Mouse (Mus musculus) thymus, postnatal 25 days (tissue): Measurements from ENCODE around the gene Etv1.

Experiments used
- DNase-seq: peaks from one replicate; pipeline ENCODE4 v3.0.0; 2022

Etv1 gene

DNA sequence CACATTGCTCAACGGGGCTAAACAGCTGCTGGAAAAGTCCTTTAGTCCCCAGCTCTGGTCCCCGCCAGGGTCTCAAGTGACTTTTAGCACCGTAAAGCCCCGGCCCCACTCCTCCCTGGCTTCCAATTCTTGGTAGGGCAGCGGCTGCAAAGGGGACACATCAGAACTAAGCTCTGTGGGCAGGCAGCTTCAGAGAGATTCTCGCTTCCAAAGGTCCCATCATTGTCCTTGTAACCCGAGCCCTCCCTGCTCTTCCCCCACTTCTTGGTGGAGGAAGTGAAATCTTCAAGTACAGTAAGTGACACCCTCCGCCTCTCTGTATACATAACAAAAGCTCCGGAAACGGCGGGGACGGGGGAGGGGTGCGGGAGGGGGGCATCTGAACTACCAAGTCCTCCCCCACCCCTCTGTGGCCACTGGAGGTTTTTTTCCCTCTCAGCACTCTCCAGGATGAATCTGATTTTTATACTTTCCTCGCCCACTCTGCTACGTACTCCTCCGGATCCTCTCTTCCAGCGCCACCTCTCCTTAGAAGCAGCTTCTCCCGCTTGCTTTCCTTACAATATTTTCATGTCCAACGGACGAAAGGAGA, at the start of gene Etv1:
Etv1 (plus strand) TSS at position 195 of the 592 bp plus-strand sequence.
- peak; percentile 54 for DNase-seq

DNA sequence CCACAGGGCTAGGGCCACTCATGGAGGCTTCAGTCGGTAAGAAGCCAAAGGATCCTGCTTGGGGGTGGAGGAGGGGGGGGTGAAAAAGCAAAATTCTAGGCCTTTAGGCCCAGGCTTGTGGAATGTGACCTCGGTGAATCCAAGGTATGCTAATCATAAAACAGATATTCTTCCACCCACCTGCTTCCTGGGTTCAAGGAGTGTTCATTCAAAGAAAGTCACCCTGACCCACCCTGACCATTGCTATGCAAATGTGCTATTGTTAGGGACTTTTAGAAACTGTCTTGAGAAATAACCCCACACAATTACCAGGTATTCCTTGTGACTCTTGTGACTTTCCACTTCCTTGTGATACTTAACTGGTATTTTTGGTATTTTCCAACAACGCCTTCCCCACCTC, 49.5 kb upstream of the Etv1 start:
- no peak for DNase-seq

DNA sequence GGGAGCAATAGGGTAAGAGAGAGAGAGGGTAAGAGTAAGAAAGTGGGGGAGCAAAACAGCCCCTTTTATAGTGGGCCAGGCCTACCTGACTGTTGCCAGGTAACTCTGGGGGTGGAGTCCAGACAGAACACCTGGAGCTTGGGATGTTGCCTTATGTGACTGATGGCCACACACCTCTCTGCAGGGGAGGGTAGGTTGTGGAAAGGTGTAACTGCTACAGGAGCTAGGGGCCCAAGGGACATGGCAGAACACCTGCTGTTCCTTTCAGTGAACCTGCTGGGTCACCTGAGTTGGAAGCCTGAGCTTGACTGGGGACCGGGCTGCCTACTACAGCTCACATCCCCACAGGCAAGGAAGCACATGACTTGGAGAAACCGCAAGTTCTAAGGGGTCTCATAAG, 48.4 kb upstream of the Etv1 start:
- no peak for DNase-seq

DNA sequence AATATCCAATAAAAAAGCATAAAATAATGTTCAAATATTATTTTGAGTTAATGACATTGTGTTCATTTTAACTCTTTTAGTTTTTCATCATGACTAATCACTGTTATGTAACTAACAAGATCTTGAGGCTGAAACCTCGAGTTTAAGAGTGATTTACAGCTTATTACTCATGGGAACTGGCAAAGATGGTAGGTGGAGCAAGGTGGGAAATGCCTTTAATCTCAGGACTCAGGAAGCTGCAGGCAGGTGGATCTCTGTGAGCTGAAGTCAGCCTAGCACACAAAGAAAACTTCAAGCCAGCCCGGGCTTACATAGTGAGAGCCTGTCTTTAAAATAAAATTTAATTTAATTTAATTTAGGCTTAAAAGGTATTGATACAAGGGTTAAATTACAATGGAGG, 19.9 kb upstream of the Etv1 start:
- DNase-seq, result no peak

DNA sequence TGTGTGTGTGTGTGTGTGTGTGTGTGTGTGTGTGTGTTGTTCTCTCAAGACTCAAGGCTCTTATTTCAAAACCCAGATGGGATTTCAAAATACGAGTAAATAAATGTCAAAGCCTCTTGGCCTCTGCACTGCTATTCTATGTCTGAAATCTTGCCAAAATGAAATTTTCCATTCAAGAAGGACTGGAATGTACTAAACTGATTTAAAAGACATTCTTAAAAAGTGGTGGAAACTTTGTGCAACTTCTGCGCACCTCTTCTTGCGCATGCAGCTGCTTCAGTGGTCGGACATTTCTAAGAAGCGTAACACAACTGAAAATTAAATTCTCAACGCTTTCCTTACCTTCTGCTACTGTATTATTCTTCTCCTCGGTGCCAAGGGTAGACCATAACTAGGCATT, 1.9 kb upstream of the Etv1 start:
- DNase-seq, result no peak

DNA sequence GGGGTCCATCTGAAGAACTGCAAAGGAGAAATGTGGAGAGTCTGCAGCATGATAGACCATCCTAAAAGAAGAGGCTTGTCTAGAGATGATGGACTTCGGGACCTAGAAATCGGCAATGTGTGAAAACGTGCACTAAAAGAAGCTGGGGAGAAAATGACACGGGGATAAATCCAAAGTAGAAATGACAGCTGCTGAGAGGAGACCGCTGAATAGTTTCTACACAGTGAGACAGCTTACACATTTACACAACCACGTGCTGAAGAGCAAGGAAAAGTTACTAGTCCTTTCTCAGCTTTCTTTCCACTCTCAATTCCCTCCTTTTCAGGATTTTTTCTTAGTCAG, 1.3 kb upstream of the Etv1 start:
- DNase-seq, result no peak

DNA sequence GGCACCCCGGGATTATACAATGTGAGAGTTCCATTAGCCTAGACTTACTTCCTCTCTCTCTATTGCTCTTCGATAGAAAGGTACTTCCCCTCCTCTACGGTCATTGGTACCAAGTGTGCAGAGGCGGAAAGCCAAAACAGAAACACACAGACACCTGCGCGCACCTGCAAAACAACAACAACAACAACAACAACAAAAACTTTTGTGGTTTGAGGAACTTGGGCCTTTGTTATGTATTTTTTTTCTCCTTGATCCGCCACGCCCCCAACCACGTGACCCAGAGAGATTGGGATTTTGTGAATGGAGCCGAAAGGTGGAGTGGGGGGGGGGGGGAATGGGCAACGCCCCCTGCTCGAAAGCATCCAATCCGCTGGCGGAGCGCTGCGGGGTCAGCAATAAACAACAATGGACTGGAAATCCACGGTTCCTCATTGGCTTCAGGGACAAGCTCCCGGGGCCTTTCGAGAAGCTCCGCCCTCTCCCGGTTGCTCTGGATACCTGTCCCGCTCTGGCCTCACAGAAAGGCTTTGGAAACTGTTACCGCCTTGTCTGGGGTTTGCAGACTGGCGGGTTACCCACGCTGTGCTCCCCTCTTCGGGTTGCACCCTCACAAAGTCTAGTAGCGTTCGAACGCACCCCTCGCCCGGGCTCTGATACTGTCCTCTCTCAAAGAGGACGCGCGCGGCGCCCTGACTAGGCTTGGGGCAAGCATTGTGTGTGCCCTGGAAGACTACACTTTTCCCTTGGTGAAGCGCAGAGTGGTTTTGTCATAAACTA, 693 bp upstream of the Etv1 start:
- peak; percentile 67 for DNase-seq

DNA sequence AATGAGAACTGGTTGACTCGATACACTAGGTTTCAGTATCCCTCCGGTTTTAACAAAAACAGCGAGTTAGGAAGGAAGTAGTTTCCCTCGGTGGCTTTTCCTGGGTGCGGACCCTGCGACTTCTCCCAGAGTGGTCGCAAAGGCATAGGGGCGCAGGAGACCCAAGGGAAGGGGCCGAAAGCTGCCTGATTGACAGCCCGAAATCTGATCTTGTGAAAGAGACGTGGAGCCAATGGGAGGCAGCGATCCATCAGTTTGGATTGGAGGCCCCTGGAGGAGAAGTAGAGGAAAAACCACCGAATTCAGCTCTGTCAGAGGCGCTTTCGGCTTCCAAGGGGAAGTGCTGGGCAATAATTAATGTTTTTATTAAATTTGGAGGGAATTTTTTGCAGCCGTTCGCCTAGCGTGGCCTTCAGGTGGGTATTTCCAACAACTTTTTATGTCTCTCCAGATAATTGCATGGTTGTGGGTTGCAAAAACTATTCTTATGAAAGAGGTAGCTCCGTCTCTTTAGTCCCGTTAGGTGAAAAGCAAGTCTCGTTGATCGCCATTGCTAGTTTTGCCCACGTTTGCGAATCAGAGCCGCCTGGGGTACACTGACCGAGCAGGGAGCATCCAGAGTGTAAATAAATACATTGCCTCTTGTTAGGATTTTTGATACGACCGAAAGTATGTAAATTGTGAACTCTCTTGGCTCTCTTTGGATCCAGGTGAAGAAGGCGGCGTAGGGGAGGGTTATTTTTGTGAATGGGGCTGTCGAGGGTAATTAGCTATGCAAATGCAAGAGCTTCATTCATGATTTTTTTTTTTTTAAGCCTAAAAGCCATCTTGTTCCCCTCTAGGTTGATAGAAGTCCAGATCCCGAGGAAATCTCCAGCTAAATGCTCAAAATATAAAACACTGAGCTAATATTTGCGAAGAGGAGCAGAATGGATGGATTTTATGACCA, 1.1 kb downstream of the Etv1 start:
- peak; percentile 38 for DNase-seq

DNA sequence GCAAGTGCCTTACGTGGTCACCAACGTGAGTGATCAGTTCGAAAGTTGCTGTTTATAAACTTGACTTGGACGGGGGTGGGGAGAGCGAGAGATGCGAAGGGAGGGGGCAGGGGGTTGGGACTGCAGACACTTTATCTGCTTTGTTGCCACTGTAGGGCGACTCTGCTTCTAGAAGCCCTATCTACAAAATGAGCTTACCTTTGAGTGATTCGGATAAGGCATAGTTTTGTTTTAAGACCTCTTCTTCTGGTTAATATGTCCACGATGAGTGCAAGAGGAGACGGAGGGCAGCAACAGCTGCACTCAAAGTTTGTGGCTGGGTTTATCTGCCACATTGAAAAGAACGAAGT, 1.8 kb downstream of the Etv1 start:
- peak; percentile 14 for DNase-seq

DNA sequence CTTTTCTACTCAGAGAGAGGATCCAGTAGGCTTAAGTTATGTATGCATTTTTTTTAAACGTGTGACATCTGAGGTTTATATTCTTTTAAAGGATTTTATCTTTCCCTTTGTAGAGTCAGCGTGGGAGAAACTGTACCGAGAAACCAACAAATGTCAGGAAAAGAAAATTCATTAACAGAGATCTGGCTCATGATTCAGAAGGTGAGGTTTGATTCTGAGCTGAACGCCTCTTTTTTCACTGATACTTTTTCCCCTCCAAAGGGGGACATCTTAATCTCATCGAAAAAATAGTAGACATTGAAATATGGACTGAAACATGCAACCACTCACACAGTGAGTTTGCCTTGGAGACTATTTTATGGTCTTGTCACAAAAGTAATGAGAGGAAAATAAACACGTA, 2.5 kb downstream of the Etv1 start:
- DNase-seq, result no peak

DNA sequence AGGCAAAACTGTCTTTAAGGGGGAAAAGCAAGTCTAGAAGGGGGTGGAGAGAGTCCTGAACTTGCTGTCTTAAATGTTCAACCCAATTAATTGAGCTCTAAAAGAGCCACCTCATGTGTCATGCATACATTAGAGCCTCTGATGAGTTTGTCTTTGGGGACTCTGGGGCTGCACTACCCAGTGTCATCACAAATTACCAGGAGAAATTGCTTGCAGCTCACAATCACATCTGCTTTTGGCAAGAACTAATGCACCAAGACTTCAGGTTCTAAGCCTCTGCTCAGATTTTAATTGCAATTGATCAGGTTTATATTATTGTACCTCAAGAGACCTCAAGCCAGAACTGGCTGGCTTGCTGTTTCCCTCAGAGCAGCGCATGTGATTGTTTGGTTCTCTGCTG, 4.1 kb downstream of the Etv1 start:
- no peak for DNase-seq

DNA sequence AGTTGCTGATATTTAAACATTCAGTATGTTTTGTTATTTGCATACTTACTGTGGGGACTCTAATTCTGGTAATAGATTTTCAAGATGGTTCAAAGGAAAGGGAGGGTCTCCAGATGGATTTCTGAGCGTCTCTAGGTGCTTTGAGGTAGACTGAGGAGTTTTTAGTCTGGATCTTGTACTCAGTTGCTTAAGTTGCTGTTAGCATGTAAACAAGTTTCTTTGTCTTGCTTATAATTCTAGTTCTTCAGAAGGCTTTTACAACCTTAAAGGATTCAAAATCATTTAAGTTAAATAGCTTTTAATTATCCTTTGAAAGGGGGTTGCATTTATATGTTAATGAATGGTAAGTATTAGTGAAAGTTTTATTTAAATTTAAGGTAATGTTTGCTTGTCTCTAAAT, 5.0 kb downstream of the Etv1 start:
- DNase-seq, result no peak

DNA sequence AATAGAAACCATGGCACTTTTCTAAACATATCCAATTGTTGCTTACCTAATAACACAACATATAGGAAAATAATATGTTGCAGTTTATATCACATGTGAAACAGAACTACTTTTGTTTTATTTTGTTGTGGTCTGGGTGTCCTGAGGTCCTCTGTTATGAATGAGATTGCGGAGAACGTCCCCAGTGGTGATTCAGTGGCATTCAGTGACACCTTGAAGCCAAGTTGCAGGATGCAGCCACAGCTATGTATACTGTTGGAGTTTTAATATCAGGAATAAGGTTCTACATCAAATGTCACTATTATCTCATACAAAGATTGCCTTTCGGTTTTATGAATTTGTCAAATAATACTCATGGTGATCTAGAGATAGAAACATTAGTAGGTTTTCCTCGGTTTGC, 7.4 kb downstream of the Etv1 start:
- DNase-seq, result no peak

DNA sequence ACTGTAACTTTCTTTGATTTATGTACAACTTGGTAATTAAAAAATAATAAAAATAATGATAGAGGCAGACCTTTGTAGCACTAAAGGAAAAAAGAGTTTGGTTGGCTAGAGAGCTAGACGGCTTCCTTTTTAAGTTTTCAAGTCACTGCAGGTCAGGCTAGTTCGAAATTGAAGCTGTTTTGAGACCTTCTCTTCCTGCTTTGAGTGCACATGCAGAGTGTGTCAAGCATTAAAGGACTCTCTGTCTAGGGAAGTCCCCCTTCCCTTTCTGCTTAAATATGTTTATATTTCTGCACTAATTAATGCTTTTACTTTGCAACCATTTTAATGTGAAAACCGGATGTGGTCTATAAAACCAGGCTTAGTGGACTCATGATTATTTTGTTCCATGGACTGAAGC, 8.5 kb downstream of the Etv1 start:
- DNase-seq, result no peak

DNA sequence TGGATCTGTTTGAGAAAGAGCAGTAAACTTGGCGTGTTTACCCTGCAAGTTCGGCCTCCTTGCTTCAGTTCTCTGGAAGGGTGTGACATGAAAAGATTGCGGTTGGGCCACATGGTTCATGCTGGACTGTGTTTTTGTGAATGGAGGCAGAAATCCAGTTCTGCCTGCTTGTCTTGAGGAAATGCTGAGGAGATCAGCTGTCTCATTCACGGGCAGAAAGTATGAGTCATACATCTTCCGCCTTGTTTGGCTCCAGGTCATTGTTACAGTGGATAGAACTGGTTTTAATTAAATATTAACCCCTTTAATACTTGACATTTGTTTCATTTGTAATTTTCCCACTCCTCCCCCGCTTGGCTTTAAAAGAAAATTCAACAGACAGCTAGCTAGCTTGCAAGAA, 9.4 kb downstream of the Etv1 start:
- no peak for DNase-seq

DNA sequence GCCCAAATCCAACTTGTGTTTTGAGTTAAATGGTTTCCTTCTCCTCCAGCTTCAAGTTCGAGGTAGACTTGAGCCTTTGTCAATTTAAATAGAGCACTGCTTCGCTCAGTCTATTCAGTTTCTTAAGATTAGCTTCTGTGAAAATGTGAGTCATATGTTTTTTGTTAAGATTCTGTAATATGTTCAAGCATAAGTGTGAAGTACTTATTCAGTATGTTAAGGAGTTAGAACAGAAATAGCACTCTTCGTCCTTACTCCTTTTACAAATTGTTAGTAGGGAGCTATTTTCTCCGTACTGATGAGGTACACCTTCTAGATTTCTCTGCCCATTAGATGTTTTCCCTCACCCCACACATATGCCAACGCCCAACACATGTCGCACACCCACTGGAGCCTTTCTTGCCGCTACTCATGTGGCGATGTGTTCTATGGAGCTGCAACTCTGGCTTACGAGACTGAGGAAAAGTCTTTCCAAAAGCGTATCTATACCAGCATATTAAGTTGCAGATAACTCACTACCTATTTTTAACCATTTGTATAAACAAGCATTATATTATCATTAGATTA, 10.7 kb downstream of the Etv1 start:
- DNase-seq, result no peak

DNA sequence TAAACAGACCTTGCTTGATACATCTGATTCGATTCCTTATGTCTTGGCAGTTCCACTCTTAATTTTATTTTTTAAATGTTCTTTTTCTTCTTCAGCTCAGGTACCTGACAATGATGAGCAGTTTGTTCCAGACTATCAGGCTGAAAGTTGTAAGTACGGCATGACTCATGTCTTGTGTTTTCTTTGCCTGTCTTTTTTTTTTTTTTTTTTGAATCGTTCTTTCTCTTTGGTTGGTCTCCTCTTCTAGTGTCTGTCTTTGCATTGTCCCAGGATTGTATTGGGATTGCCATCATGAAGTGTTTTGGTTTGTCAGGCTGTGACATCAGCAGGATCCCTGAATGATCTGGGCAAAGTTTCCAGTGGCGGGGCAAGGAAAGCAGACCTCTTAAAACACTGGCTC, 13.9 kb downstream of the Etv1 start:
- DNase-seq, result no peak

DNA sequence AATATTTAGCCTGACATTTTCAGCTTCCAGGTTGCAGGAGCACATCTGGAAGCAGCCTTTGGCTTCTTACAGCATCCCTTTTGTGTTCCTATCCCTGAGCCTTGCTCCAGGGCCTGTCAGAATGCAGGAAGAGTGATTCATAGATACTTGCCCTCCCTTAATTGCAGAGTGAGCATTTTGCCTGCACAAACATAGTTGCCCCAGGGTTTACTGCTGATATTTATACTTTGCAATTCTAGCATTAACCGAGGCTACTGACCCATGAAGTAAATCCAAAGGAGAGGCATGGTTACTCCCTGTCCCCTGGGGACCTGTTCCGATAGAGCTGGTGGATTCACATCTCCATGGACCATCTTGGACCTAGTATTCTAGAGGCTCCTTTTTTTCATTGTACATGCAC, 14.5 kb downstream of the Etv1 start:
- DNase-seq, result no peak

DNA sequence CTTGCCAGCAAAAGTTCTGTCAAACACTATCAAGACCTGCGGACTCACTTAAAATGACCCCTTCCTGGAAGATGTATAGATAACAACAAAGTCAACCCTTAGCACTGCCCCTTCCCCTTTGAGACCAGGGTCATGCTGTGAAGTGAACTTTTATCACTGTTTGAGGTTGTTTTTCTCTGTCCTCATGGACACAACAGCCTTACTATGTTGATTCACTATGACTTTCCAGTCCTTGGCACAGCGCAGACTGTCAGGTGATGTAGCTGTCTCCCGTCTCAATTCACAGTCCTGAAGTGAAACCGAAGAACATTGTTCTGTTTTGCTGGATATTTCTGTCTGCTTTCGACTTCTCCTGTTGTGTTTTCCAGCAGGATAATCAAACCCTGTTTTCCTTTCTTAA, 27.9 kb downstream of the Etv1 start:
- no peak for DNase-seq

DNA sequence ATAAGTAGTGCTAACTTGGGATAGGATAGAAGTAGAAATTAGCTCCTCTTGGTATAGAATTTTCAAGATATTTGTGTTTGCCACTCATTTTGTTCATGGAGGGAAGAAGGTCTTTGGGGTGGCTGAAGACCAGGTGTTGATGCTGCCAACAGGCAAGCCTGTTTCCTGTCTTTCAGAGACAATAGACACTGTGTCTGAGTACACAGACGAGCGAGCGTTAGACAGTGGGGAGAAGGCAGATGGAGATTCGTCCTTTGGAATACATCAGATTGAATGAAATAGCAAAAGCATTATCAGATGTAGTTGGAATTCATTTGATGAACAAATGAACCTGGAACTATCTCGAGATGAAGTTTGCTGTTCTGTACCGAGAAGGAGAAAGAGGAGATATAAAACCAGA, 33.2 kb downstream of the Etv1 start:
- DNase-seq, result no peak

DNA sequence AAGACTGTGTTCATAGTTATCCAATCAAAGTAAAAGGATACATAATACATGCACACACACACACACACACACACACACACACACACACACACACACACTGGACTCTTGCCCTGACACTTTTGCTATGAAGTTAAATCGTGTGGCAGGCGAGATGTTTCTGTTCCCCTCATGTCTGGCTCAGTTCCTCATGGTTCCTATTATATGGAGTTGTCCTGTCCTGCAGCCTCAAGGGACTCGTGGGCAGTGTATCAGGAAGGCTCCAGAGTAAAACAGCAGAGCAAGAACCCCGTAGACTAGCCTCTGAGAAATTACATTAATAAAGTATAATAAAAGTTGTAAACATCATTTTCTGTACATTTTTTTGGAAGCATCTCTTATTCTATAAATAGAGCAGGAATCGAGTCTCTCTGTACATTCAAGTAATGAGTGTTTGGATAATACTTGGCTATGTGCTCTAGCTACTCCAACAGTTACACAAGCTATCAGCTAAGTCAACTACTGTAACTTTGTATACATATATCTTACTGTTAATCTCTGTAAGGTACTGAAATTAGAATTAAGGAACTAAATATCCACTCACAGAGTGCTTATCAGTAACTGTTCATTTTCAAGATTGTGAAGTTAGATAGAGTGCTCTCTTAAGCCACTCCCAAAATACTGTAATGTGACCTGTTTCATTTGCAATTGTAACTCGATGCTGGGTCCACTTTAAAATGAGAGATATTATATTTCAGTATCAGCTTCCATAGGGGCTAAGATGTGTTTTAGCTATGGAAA, 35.0 kb downstream of the Etv1 start:
- DNase-seq, result no peak

DNA sequence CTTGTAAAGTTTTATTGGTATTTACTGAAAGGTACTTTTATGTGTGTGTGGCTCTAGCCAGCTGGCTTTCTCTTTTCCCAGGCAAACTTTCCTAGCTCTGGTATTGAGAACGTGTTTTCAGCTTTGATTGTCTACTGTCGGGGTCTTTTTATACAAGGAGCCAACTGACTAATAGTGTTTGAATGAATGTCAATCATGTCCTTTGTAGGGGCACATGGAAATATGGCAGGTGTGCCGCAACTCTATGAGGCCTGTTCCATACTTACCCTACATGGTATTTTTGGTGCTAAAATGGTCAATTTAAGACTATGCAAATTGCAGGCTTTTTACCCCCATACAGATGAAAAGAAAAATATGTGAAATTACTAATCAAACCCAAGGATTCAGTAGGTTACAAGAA, 37.1 kb downstream of the Etv1 start:
- DNase-seq, result no peak

DNA sequence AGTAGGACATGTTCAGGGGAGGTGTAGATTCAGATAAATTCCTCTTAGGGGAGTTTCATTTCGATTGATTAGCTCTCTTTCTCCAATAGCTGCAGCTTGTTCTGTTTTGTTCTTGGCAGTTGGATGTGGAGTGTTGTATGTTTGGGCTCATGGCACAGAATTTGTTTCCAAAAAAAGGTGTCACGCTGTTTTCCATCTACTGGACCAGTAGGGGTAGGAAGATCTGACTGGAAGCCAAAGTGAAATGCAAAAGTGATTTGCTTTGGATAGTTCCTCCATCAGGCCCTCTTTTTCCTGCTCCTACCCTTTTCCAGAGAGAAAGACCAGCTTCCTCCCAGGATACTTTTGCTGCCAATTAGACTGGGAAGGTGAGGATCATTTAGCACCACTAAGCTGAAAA, 39.1 kb downstream of the Etv1 start:
- no peak for DNase-seq
